Mouse (Mus musculus) spleen, adult 12 weeks (tissue): ENCODE measurements around the gene Rps6ka5.

Experiments used
- DNase-seq: peaks from one replicate; pipeline ENCODE4 v3.0.0; 2022; ENCODE audit warnings: low spot score

The Rps6ka5 gene

DNA sequence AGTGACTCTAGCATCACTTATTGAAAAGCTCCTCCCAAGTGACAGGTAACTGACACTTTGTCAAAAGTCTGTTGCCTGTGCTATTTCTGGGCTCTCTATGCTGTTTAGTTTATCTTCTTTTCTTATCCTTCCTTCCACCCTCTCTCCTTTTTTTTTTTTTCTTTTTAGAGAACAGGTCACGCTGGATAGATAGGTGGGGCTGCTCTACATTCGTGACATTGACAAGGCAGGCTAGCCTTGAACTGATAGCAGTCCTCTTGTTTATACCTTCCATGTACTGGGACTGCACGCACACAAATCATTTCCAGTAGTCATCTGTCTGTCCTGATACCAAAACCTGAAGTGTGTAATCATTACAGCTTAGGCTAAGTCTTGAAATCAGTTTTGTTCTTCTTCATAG is 132.1 kb downstream of the Rps6ka5 start:
- no peak for DNase-seq

DNA sequence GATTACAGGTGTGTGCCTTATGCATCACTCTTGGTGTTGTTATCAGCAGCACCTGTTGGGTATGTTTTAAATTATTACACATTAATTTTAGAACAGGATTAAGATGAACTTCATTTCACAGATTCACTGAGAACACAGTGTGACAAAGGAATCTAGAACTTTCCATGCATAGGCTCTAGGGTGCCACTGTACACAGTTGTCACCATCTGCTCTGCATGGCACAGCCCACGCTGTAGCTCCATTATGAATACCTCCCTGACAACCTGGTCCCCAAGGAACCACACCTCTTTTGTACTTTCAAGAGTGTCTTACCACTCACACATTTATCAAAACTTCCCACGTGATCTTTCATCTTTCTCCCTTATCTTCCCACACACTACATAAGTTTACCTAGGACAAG is 140.2 kb downstream of the Rps6ka5 start:
- DNase-seq = no peak

GRCm38 (mm10) chr12:100579221-100579620 is 147.6 kb downstream of the Rps6ka5 start:
- DNase-seq = no peak

DNA sequence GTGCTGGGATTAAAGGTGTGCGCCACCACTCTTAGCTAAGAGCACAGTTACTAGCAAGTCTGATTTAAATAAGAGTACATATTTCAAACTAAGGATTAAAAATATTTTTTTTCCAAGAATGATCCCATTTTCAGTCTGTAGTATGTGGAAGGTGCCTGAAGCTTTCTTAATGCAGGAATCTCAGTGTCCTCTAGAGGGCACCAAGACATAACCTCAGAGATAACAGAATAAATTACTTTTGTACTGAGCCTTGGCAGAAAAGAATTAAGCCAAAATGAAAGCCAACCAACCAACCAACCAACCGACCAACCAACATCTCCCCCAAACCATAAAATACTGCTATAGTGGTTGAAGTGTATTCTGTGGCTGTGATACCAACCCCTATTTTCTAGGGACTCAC is 148.5 kb downstream of the Rps6ka5 start:
- no peak for DNase-seq

GRCm38 (mm10) chr12:100575739-100576138 is 151.0 kb downstream of the Rps6ka5 start:
- DNase-seq = no peak

DNA sequence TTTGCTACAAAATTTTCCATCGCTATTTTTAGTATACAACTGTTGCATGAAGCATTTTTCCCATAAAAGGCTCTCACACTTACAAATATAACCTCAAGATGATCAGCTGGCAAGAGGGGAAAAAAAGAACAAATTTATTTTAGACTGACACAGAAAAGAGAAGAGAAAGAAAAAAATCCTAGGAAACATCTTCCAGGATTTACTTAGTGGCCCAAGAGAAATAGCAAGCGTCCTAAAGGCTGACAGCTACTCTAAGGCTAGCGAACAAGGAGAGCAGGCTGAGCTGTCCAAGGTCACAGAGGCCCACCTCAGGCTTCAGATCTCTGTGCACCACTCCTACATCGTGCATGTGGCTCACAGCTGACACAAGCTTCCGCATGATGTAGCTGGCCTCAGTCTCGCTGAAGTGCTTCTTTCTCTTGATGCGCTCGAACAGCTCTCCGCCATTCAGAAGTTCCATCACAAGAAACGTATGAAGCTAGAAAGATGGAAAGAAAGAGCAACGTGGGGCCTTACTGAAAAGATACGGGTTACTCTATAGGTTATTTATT is 156.2 kb downstream of the Rps6ka5 start:
- DNase-seq = no peak

DNA sequence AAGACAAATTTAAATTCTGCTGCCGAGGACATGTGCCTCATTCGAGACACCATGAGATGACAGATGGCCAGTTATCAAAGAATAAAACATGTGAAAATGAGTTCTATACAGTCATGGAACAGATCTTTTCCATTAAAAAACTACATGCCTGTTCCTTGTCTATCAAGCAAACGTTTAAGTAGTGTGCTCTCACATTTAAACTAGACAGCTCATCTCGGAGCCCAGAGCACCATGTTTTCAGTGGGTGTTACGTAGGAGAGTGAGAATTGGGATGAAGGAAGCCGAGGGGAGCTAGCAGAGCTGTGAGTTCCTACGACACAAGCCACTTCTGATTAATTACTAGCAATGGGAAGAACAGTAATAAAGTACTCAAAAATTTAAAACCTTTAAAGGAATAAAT is 158.0 kb downstream of the Rps6ka5 start:
- no peak for DNase-seq

GRCm38 (mm10) chr12:100568105-100568504 is 158.7 kb downstream of the Rps6ka5 start:
- DNase-seq = no peak

DNA sequence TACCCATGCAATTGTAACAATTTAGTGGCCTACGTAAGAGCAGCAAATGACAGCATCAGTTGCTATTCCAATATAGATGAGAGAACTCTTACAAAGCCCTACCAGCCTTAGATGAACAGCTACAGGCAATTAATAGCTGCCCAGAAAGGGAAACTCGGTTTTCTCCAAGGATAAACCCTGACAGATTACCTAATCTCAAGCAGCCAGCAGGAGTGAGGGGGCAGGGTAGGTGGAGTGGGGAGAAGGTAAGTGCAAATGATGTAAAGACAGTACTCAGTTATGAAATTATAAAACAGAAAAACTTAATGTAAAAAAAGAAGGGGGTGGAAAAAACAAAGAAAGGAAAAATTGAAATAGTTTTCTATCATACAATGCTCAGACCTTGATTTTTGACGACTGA is 159.2 kb downstream of the Rps6ka5 start:
- DNase-seq = no peak

- no peak for DNase-seq
Observed at GRCm38 (mm10) chr12:100553675-100554074, 173.1 kb downstream of the Rps6ka5 start.

GRCm38 (mm10) chr12:100551972-100552371 is 174.8 kb downstream of the Rps6ka5 start:
- DNase-seq = no peak

- no peak for DNase-seq
Observed at GRCm38 (mm10) chr12:100544194-100544567, 182.6 kb downstream of the Rps6ka5 start.

DNA sequence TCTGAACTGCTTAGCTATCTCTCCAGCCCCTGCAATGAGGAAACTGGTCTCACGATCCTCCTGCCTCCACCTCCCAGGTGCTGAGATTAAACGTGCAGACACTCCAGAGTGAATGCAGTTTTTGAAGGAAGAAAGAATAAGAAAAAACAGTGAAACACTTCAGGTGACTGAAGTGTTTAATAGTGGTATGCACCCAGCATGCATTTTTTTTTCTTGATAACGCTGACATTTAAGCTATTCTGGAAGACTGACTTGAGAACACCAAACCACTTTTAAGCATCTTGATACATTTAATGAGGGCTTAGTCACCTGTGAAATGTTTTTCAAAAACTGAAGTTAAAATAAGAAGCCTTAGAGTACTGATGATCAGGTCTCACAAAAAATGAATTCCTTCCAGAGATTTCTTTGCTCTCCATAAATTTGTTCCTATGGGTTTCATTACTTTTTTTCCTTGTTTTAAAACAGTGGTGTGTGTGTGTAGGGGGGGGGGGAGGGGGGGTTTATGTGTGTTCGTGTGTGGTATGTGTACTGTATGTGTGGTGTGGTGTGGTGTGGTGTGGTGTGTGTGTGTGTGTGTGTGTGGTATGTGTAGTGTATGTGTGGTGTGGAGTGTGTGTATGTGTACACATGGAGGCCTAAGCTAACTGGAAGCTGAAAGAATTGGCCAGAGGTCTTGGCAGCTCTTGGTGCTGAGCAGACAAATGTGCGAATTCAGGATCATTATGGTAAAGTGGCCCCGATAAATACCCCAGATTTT is 183.2 kb downstream of the Rps6ka5 start:
- DNase-seq = no peak

DNA sequence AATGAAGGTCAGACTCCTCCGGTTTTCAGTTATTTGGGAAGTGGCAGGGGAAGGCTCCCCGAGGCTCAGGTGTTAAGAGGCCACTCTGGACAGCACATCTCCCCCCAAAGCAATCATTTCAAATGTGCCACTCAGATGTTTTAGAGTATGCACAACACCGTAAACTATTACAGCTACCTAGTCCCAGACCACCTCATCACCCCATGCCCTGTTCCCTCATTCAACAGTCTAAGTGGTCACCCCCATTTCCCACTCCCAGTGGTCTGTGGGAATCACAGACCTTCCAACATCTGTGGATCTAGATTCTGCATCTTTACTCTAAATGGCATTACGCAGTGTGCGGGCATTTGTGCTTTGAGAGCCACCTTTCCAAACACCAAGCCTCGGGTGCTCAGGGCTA is 184.3 kb downstream of the Rps6ka5 start:
- DNase-seq = no peak

GRCm38 (mm10) chr12:100542076-100542475 is 184.7 kb downstream of the Rps6ka5 start:
- DNase-seq = no peak

- no peak for DNase-seq
Observed at GRCm38 (mm10) chr12:100539158-100539714, 187.5 kb downstream of the Rps6ka5 start.

DNA sequence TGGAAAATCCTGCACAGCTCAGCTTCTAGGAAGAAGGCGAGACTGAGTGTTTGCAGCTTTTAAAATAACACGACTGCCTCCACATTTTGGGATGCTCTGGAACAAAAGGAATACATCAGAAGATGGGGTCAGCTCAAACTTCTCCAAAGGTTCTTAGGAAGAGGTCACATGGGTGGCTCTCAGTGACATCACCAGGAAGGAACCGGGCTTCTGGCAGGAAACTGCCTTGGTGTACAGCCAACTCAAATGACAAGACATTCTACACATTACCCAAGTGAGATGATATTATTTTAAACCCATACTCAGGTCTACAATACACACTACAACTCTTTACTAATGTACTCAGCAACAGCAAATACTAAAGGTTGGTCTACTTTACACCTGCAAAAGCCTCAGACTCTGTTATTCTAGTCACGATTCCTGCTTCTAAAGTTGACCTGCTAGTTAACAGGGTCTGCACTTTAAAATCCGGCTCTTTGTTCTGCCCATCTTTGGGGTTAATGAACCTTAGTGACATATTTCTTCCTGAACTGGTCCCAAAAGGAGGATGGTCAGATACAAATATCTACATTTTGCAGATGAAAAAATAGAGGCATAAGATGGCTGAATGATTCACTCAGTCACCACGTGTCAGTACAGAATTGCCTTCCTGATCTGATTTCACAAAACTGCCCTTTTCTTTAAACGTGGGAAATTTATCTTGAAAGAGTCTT is 188.2 kb downstream of the Rps6ka5 start:
- DNase-seq = no peak

DNA sequence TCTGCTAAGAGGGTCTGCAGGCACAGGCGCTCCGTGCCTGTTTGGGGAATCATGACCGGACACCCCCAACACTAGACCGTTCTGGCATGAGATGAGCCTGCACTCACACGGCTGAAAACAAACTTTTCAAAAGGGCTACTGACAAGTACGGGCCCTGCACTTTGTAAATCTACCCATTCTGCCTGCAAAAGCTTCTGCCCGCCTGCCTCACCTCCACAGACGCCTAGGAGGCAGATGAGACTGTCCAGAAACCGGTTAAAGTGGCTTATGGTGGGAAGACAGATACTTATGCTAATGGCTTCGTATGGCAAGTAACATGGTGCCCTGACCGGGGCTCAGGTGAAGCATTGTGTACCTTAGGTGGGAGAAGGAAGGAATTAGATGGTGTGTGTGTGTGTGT is 189.7 kb downstream of the Rps6ka5 start:
- no peak for DNase-seq

DNA sequence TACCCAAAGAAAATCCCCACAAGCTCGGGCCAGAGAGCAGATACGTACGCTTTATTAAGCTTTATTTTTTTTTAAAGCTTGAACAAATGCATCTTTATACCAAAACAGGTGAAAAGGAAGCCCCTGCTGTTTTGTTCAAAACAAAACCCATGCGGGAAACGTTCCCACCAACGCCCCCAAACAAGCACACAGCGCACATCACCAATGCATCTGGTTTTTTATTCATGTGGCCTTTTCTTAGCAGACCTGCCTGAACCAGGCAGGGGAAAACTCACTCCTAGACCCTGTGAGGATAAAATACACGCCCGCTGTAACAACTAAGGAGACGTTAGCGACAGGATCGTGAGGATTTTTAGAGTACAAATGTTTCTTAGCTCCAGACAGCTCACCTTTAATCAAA is 191.8 kb downstream of the Rps6ka5 start:
- DNase-seq = no peak

DNA sequence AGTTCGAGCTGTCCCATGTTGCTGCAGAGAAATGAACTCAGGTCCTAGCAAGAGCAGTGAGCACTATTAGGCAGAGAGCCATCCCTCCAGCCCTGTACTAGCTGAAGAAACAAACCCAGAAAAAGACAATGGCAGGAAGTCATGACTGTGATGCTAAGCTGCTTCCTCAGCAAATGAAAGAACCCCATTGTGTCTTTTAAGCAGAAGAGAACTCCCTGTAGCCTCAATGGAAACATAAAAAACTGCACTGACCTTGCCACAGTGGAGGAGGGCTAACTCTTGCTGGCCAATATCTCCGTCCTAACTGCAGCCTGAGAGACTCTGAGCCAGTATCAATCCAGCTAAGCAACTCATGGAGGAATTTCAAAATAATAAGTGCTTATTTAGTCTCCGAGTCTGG is 192.8 kb downstream of the Rps6ka5 start:
- DNase-seq = no peak

DNA sequence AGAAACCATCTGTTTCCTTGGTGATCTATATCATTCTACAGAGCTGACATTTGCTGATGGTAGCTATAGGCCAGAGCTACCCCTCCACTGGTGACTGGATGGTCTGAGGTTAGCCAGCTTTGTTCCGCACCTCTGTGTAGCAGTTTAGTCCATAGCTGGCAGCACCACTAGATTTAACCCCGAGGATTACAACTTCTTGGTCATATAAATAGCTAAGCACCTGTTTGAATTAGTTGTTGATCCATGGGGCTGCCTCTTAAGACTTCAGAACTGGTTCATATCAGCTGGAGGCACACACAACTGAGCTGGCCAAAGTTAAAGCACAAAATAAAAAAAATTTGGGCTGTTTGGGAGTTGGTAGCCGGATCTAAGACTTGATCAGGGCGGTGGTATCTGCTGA is 193.6 kb downstream of the Rps6ka5 start:
- DNase-seq = no peak

DNA sequence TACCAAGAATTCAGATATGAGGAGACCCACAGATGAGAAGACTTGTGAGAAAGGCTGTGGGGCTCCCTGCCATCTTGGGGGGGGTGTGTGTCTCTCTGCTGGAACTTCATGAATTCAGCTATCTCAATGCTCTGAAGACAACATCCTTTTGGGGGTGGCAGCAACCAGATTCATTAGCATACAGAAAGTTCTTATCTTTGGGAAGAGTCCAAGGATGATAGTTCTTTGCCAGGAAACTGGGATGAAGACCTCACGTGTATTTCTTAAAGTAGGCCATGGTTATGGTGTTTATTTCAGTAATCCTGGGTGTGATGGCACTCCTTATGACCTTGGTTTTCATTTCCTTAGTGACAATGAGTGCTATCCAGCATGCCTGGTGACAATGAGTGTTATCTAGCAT is 195.0 kb downstream of the Rps6ka5 start:
- no peak for DNase-seq

- DNase-seq = no peak
Observed at GRCm38 (mm10) chr12:100530871-100531270, 195.9 kb downstream of the Rps6ka5 start.
